Mouse (Mus musculus) liver, embryonic 14.5 days (tissue): ENCODE data around the gene Add3. TPM values are rescaled to one million over a fixed set of nuclear protein-coding genes. Genes with fewer than 3 reads are reported as not detected.

Experiments
- ATAC-seq: fragments of 200-750 bp; cut with Nextera tagmentation; 2 replicates; pipeline ENCODE4 v1.8.0; 2017; ENCODE audit warnings: moderate number of reproducible peaks, mild to moderate bottlenecking, moderate library complexity; ENCODE audit not compliant: insufficient read depth
- DNase-seq, 3 experiments: peaks; one replicate each; pipeline ENCODE4 v3.0.0-alpha.2; 2012 to 2013; ENCODE audit warnings: low read depth in 3 of 3, low spot score in 3 of 3
- H3K27ac ChIP-seq: fragments of 300-500 bp; sonication (generic); 2 replicates; pipeline ENCODE4 v1.5.1; 2014; ENCODE audit warnings: moderate library complexity, mild to moderate bottlenecking, control low read depth, inconsistent platforms
- H3K27me3 ChIP-seq: fragments of 300-500 bp; sonication (generic); 2 replicates; pipeline ENCODE4 v1.6.1; 2014; ENCODE audit warnings: mild to moderate bottlenecking, low read length, moderate library complexity; ENCODE audit not compliant: control insufficient read depth, insufficient read depth
- H3K36me3 ChIP-seq: fragments of 300-500 bp; sonication (generic); replicated peaks from 2 replicates; pipeline ENCODE4 v1.6.1; 2014; ENCODE audit warnings: low read depth; ENCODE audit not compliant: control insufficient read depth, insufficient read depth
- H3K4me1 ChIP-seq, 2 experiments: fragments of 200-500 bp in 1 of 2; fragments of 300-500 bp in 1 of 2; sonication (generic) in 1 of 2; replicated peaks; 2 replicates each; pipeline ENCODE4 v1.6.1; 2012 to 2014; ENCODE audit warnings: antibody characterized with exemption in 1 of 2, inconsistent platforms in 1 of 2, low read length in 1 of 2; ENCODE audit not compliant: control insufficient read depth in 2 of 2, insufficient read depth in 2 of 2
- H3K4me2 ChIP-seq: fragments of 300-500 bp; sonication (generic); 2 replicates; pipeline ENCODE4 v1.6.1; 2014; ENCODE audit warnings: low read depth, mild to moderate bottlenecking, control low read depth, moderate library complexity
- H3K4me3 ChIP-seq, 2 experiments: fragments of 200-500 bp in 1 of 2; fragments of 300-500 bp in 1 of 2; sonication (generic) in 1 of 2; 2 replicates each; pipeline ENCODE4 v1.5.1; 2012 to 2014; ENCODE audit warnings: low read depth in 2 of 2, low read length in 2 of 2, mild to moderate bottlenecking in 2 of 2, control low read depth in 1 of 2, inconsistent platforms in 1 of 2, moderate library complexity in 1 of 2; ENCODE audit not compliant: insufficient read depth in 1 of 2
- H3K9ac ChIP-seq: fragments of 300-500 bp; sonication (generic); replicated peaks from 2 replicates; pipeline ENCODE4 v1.6.1; 2014; ENCODE audit warnings: mild to moderate bottlenecking, control low read depth, moderate library complexity
- H3K9me3 ChIP-seq: fragments of 300-500 bp; sonication (generic); 2 replicates; pipeline ENCODE4 v1.6.1; 2016; ENCODE audit warnings: low read length, mixed read lengths; ENCODE audit not compliant: control insufficient read depth
- CTCF ChIP-seq: IDR thresholded peaks from 2 replicates; pipeline ENCODE4 v1.5.1; 2016; ENCODE audit warnings: antibody characterized with exemption, low read depth, control low read depth
- EP300 ChIP-seq: IDR thresholded peaks from 2 replicates; pipeline ENCODE4 v1.6.1; 2016; ENCODE audit warnings: antibody characterized with exemption, low read depth
- WGBS: fragments of 180-500 bp; shearing (Covaris S2); extraction: QIAGEN DNeasy Blood & Tissue Kit; methylation state at CpG from one replicate; pipeline ENCODE4 v1.1.7; 2014; ENCODE audit not compliant: insufficient replicate concordance; 5-methylcytosine and 5-hydroxymethylcytosine counted together
- polyA plus RNA-seq, 2 experiments: library from polyadenylated mRNA; depleted of rRNA in 1 of 2; stranded (reverse) in 1 of 2; unstranded in 1 of 2; fragments of >200 nt; fragmentation: Nextera tagmentation in 1 of 2; extraction: Ambion mirVana in 1 of 2; gene quantifications; 2 replicates each; pipeline versions ENCODE4 v1.2.1 to v1.2.3; 2012 to 2014

Gene Add3
- polyA plus RNA-seq, 2 experiments, result 12.7 to 21.7 TPM

DNA sequence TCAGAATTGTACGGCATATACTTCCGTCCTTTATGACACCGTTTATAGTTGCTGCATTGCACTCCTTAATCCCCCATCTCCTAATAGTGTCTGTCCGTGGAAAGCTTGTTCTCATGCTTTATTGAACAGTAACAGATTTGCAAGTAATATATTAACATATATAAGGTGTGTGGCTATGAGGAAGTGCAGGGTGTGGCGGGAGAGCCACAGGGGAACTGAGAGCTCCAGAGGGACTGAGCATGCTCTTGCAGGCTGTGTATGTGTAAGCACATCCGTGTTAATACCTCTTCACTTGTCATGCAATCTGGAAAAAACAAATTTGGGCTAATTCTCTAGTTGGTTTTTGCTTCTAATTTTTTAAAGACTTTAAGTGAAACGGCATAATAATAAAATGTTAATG lies 68.6 kb downstream of the Add3 start:
- 77% methylated on average over 7 of the region's 7 CpGs for WGBS
- no peaks in the 10 kb centered on the region for H3K9me3 ChIP-seq
- no peak overlapping the region for H3K4me2 ChIP-seq
- H3K36me3 ChIP-seq, result no peaks in the 10 kb centered on the region
- H3K27me3 ChIP-seq, result no peaks in the 10 kb centered on the region
- TF ChIP-seq EP300 (no peak), CTCF (no peak)
- no peak overlapping the region for H3K27ac ChIP-seq
- DNase-seq (no peak), ATAC-seq (no peak)
- no peak overlapping the region for H3K4me3 ChIP-seq
- peaks cover 0 to 2% of the 10 kb centered on the region in 2 experiments; a peak in 2 of 4 replicates for H3K4me1 ChIP-seq
- no peak overlapping the region for H3K9ac ChIP-seq

GRCm38 (mm10) chr19:53210251-53210650 lies 70.0 kb downstream of the Add3 start:
- DNase-seq (no peak), ATAC-seq (no peak)
- H3K27me3 ChIP-seq, result no peaks in the 10 kb centered on the region
- H3K4me3 ChIP-seq, result no peak overlapping the region
- H3K36me3 ChIP-seq, result no peaks in the 10 kb centered on the region
- 64% methylated on average over 2 of the region's 2 CpGs for WGBS
- no peaks in the 10 kb centered on the region for H3K9me3 ChIP-seq
- H3K4me1 ChIP-seq, result peaks cover 0 to 2% of the 10 kb centered on the region in 2 experiments; a peak in 1 of 4 replicates
- TF ChIP-seq EP300, result no peak
- no peak for TF ChIP-seq CTCF
- H3K4me2 ChIP-seq, result no peak overlapping the region
- no peak overlapping the region for H3K27ac ChIP-seq
- no peak overlapping the region for H3K9ac ChIP-seq

DNA sequence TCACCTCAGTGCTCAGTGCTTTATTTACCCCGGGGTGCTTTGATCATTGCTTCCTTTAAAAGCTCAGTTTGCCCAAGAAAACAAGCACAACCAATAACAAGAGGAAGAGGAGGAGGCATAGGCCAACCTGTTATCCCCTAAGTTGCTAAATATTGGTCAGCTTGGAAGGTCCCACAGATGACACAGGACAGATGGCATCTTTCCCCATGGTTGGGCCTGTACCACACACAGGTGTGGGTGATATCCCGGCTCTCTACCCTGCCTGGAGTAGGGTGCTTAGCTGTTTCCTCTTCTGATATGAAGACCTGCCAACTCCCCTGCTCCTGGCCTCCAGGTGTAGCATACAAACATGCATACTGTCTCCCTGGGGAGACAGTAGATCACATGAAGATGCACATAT lies 75.1 kb downstream of the Add3 start:
- no peak overlapping the region for H3K4me3 ChIP-seq
- H3K27me3 ChIP-seq, result no peaks in the 10 kb centered on the region
- DNase-seq (no peak), ATAC-seq (no peak)
- H3K36me3 ChIP-seq, result no peaks in the 10 kb centered on the region
- H3K4me1 ChIP-seq, result peaks cover 0 to 2% of the 10 kb centered on the region in 2 experiments; a peak in 1 of 4 replicates
- 70% methylated on average over 2 of the region's 2 CpGs for WGBS
- H3K9ac ChIP-seq, result no peak overlapping the region
- TF ChIP-seq EP300, result no peak
- no peak for TF ChIP-seq CTCF
- no peak overlapping the region for H3K4me2 ChIP-seq
- no peaks in the 10 kb centered on the region for H3K9me3 ChIP-seq
- H3K27ac ChIP-seq, result no peak overlapping the region

- Histone ChIP-seq H3K27ac (no peak overlapping the region), H3K9me3 (no peaks in the 10 kb centered on the region), H3K4me1 (no peaks in the 10 kb centered on the region; a peak in 1 of 4 replicates), H3K4me2 (no peak overlapping the region), H3K27me3 (no peaks in the 10 kb centered on the region), H3K4me3 (no peak overlapping the region), H3K36me3 (no peaks in the 10 kb centered on the region), H3K9ac (no peak overlapping the region)
- no peak for ATAC-seq
- 64% methylated on average over 18 of the region's 18 CpGs for WGBS
- no peak for DNase-seq
- TF ChIP-seq EP300, result no peak
- TF ChIP-seq CTCF, result no peak
Observed at GRCm38 (mm10) chr19:53216761-53217538, 76.7 kb downstream of the Add3 start.

GRCm38 (mm10) chr19:53217837-53218236 lies 77.6 kb downstream of the Add3 start:
- H3K4me2 ChIP-seq, result no peak overlapping the region
- H3K4me1 ChIP-seq, result no peaks in the 10 kb centered on the region
- H3K36me3 ChIP-seq, result no peaks in the 10 kb centered on the region
- TF ChIP-seq EP300 (no peak), CTCF (no peak)
- no peak overlapping the region for H3K27ac ChIP-seq
- no peaks in the 10 kb centered on the region for H3K9me3 ChIP-seq
- H3K27me3 ChIP-seq, result no peaks in the 10 kb centered on the region
- 85% methylated on average over 8 of the region's 8 CpGs for WGBS
- no peak for ATAC-seq
- H3K9ac ChIP-seq, result no peak overlapping the region
- H3K4me3 ChIP-seq, result no peak overlapping the region
- no peak for DNase-seq
